Mouse (Mus musculus) embryo, embryonic 11.5 days (tissue): ENCODE data around the gene Vash1.

Source experiments
- DNase-seq: peaks from one replicate; pipeline ENCODE4 v3.0.0-alpha.2; 2012; ENCODE audit warnings: low read depth, low spot score

The Vash1 gene

GRCm38 (mm10) chr12:86719961-86720639, 41.6 kb downstream of the Vash1 start:
- DNase-seq: no peak

- DNase-seq: no peak
Measured at GRCm38 (mm10) chr12:86721453-86721852, 43.0 kb downstream of the Vash1 start.

- DNase-seq: no peak
Measured at GRCm38 (mm10) chr12:86724300-86724699, 45.8 kb downstream of the Vash1 start.

GRCm38 (mm10) chr12:86725706-86726105, 47.2 kb downstream of the Vash1 start:
- DNase-seq: peak; percentile 22

- DNase-seq: peak; percentile 97
Measured at GRCm38 (mm10) chr12:86726120-86726640, 47.7 kb downstream of the Vash1 start, which contains the start of gene Angel1. Gene Angel1 (minus strand): TSS chr12:86726460.

- no peak for DNase-seq
Measured at GRCm38 (mm10) chr12:86734319-86734810, 55.9 kb downstream of the Vash1 start, which contains the start of gene Lrrc74a. Gene Lrrc74a (plus strand): TSS chr12:86734369.
